Comparison of ENCODE assay signal across 8 mouse cellular contexts in genomic region chr13:56647597-56648405, GRCm38 (mm10). TPM values are rescaled to one million over a fixed set of nuclear protein-coding genes. Genes with fewer than 3 reads are reported as not detected.
DNase-seq lines count a peak whose midpoint lies in the region; ATAC-seq lines count a peak whose summit lies in the region.

No protein-coding gene starts in this region.

- no peaks in the 10 kb centered on the region for H3K36me3 ChIP-seq in kidney, embryonic 14.5 days (ENCODE audit: control insufficient read depth, insufficient read depth, low read length)

- H3K9me3 ChIP-seq in kidney, embryonic 14.5 days (ENCODE audit: control insufficient read depth, low read length), result no peaks in the 10 kb centered on the region

- H3K4me2 ChIP-seq in kidney, embryonic 14.5 days (replicated peaks; ENCODE audit: low read depth, low read length), result no peak overlapping the region

- H3K4me3 ChIP-seq in kidney, embryonic 14.5 days (ENCODE audit: low read length), result no peak overlapping the region

- peak; percentile 36 for DNase-seq in ES-CJ7 (ENCODE audit: low read depth, low spot score)
- DNase-seq in embryo, embryonic 11.5 days (ENCODE audit: low read depth, low spot score), result peak; percentile 32
- peak; percentile 82 to 89 for DNase-seq in heart, adult 9 months (ENCODE audit: low spot score in 2 of 2)
- peak; percentile 49 for DNase-seq in lung, postnatal 36 days
- DNase-seq in T-cell, adult 2 months (ENCODE audit: low spot score), result no peak
- no peak for DNase-seq in frontal cortex, postnatal 10 days (ENCODE audit: low spot score in 2 of 2)

- WGBS in kidney, embryonic 14.5 days, result 76% methylated on average over 10 of the region's 10 CpGs

- no peaks in the 10 kb centered on the region for H3K27me3 ChIP-seq in kidney, embryonic 14.5 days (ENCODE audit: control insufficient read depth, insufficient read depth, low read length)

- ATAC-seq in kidney, embryonic 14.5 days (ENCODE audit: low FRiP score, low TSS enrichment), result peak; percentile 44
- no peak for ATAC-seq in monocyte, adult 5-6 weeks (replicated peaks; ENCODE audit: insufficient number of reproducible peaks, low FRiP score, low TSS enrichment, poor library complexity, severe bottlenecking)

- no peak overlapping the region for H3K9ac ChIP-seq in kidney, embryonic 14.5 days (ENCODE audit: low read depth, low read length)

- peaks cover 19% of the 10 kb centered on the region for H3K4me1 ChIP-seq in kidney, embryonic 14.5 days (ENCODE audit: control insufficient read depth, insufficient read depth, low read length)

- H3K27ac ChIP-seq in kidney, embryonic 14.5 days (ENCODE audit: low read depth, low read length), result peak overlapping the region; percentile 57; the same call in 1 of the 2 replicates

RNA-seq across cellular contexts. Expression of gene Tgfbi, which starts 38.5 kb away (rescaled TPM):
- polyA plus RNA-seq in kidney, embryonic 14.5 days (2014; fragmentation: Nextera tagmentation; extraction: Ambion mirVana), result 76.2 and 105 TPM in 2 replicates
- 73.8 to 154 TPM (median 152 TPM) in 3 replicates for total RNA-seq in monocyte, adult 5-6 weeks (2017)

RNA-seq across cellular contexts. Expression of gene Smad5, which starts 55.0 kb away (rescaled TPM):
- 32.9 and 62.2 TPM in 2 replicates for polyA plus RNA-seq in kidney, embryonic 14.5 days (2014; fragmentation: Nextera tagmentation; extraction: Ambion mirVana)
- total RNA-seq in monocyte, adult 5-6 weeks (2017), result 19.5 to 20.2 TPM (median 19.5 TPM) in 3 replicates

Comparison
In these comparisons a context has a peak if more than half of its experiments do, and no peak if none do; other contexts are left out.
1. DNase-seq: peak in ES-CJ7 (single experiment), embryo, embryonic 11.5 days (single experiment), heart, adult 9 months (2 of 2) and lung, postnatal 36 days (single experiment); none in T-cell, adult 2 months (single experiment) and frontal cortex, postnatal 10 days (0 of 2).